Mouse (Mus musculus): ENCODE measurements at regions not wholly inside any gene's neighbourhood (a gene's known extent, or its start where the extent isn't known, plus 50 kb on each side); places are given as distances from the start of the nearest gene placed in this dataset.

- TF ChIP-seq POLR2A (IDR thresholded peaks at IDR 0.05; ENCODE audit: control insufficient read depth, extremely low read depth, insufficient read depth, low read length, poor library complexity) (no peak), CTCF (IDR thresholded peaks at IDR 0.05; ENCODE audit: borderline replicate concordance, control insufficient read depth, extremely low read depth, insufficient read depth, low read length, poor library complexity) (no peak)
Measured at GRCm38 (mm10) chr2:78388001-78388400, 441.8 kb upstream of the Cwc22 start.

Measured in thymus, adult 2 months (tissue).